Mouse (Mus musculus) erythroblast, embryonic 14.5 days (primary cell): ENCODE results near the gene Atp6v1e1.

Source experiments
- GATA1 ChIP-seq: IDR thresholded peaks from 2 replicates; pipeline ENCODE4 v1.6.1; 2012; ENCODE audit warnings: low read length, inconsistent platforms, mixed read lengths
- TAL1 ChIP-seq: IDR thresholded peaks from 3 replicates; pipeline ENCODE4 v1.6.1; 2012; ENCODE audit warnings: low read length, inconsistent platforms, mixed read lengths

GRCm38 (mm10) chr6:120821715-120822114, 878 bp downstream of the Atp6v1e1 start:
- TF ChIP-seq GATA1 (no peak), TAL1 (no peak)
